Mouse (Mus musculus) midbrain, embryonic 13.5 days (tissue): ENCODE measurements around the gene Eps8. TPM values are rescaled to one million over a fixed set of nuclear protein-coding genes. Genes with fewer than 3 reads are reported as not detected.
"Not testable (repeated sequence)": the region's sequence is repeated elsewhere in the genome, so short reads cannot be mapped to it uniquely, and the experiment has no call there.

Experiments used
- ATAC-seq: fragments of 200-750 bp; cut with Nextera tagmentation; 2 replicates; pipeline ENCODE4 v1.8.0; 2017; ENCODE audit warnings: mild to moderate bottlenecking, moderate TSS enrichment, moderate library complexity
- H3K27ac ChIP-seq: fragments of 300-500 bp; sonication (generic); 2 replicates; pipeline ENCODE4 v1.5.1; 2015; ENCODE audit warnings: inconsistent platforms, mild to moderate bottlenecking, moderate library complexity
- H3K27me3 ChIP-seq: fragments of 300-500 bp; sonication (generic); 2 replicates; pipeline ENCODE4 v1.6.1; 2015; ENCODE audit warnings: mild to moderate bottlenecking, inconsistent platforms
- H3K36me3 ChIP-seq: fragments of 300-500 bp; sonication (generic); 2 replicates; pipeline ENCODE4 v1.6.1; 2015; ENCODE audit warnings: mild to moderate bottlenecking, inconsistent platforms
- H3K4me1 ChIP-seq: fragments of 300-500 bp; sonication (generic); replicated peaks from 2 replicates; pipeline ENCODE4 v1.6.1; 2015; ENCODE audit warnings: inconsistent platforms
- H3K4me2 ChIP-seq: fragments of 300-500 bp; sonication (generic); replicated peaks from 2 replicates; pipeline ENCODE4 v1.6.1; 2015; ENCODE audit warnings: moderate library complexity, mild to moderate bottlenecking, inconsistent platforms
- H3K4me3 ChIP-seq: fragments of 300-500 bp; sonication (generic); replicated peaks from 2 replicates; pipeline ENCODE4 v1.5.1; 2015; ENCODE audit warnings: mild to moderate bottlenecking, inconsistent platforms
- H3K9ac ChIP-seq: fragments of 300-500 bp; sonication (generic); replicated peaks from 2 replicates; pipeline ENCODE4 v1.6.1; 2015; ENCODE audit warnings: mild to moderate bottlenecking, inconsistent platforms
- H3K9me3 ChIP-seq: fragments of 300-500 bp; sonication (generic); 2 replicates; pipeline ENCODE4 v1.6.1; 2016; ENCODE audit warnings: mild to moderate bottlenecking, inconsistent platforms
- whole genome bisulfite sequencing: fragments of 180-500 bp; shearing (Covaris S2); methylation state at CpG from one replicate; pipeline ENCODE4 v1.1.7; 2015; 5-methylcytosine and 5-hydroxymethylcytosine counted together
- polyA plus RNA-seq: library from polyadenylated mRNA; unstranded; fragments of >200 nt; fragmentation: Nextera tagmentation; extraction: Ambion mirVana; gene quantifications from 2 replicates; pipeline ENCODE4 v1.2.1, GENCODE M21; 2015

Gene Eps8
- polyA plus RNA-seq, 1 experiment from 2014 or later, result 13.0 TPM

- 67% methylated on average over 7 of the region's 7 CpGs for WGBS
- Histone ChIP-seq H3K4me1 (no peaks in the 10 kb centered on the region), H3K9me3 (no peaks in the 10 kb centered on the region), H3K27ac (no peak overlapping the region), H3K4me3 (no peak overlapping the region), H3K9ac (no peak overlapping the region), H3K4me2 (no peak overlapping the region), H3K27me3 (no peaks in the 10 kb centered on the region), H3K36me3 (peaks cover 6% of the 10 kb centered on the region; the same call in 1 of the 2 replicates)
- no peak for ATAC-seq
Measured at GRCm38 (mm10) chr6:137482891-137483290, 171.8 kb downstream of the Eps8 start.

GRCm38 (mm10) chr6:137475695-137476094, 179.0 kb downstream of the Eps8 start:
- not testable (repeated sequence) for H3K9me3 ChIP-seq, H3K27me3 ChIP-seq, H3K4me3 ChIP-seq, ATAC-seq, H3K27ac ChIP-seq, H3K4me2 ChIP-seq, H3K9ac ChIP-seq
- peaks cover 14% of the 10 kb centered on the region for H3K4me1 ChIP-seq
- 94% methylated on average over 5 of the region's 5 CpGs for WGBS
- H3K36me3 ChIP-seq, result peaks cover 11% of the 10 kb centered on the region; the same call in 1 of the 2 replicates

GRCm38 (mm10) chr6:137473433-137473832, 181.2 kb downstream of the Eps8 start:
- Histone ChIP-seq H3K4me3 (no peak overlapping the region), H3K4me1 (peaks cover 20% of the 10 kb centered on the region), H3K9me3 (0 out of 2 replicates have a peak, but pooled peaks cover 5% of the 10 kb centered on the region), H3K27ac (no peak overlapping the region), H3K36me3 (peaks cover 5% of the 10 kb centered on the region; the same call in 1 of the 2 replicates), H3K9ac (no peak overlapping the region), H3K27me3 (0 out of 2 replicates have a peak, but pooled peaks cover 8% of the 10 kb centered on the region), H3K4me2 (no peak overlapping the region)
- no peak for ATAC-seq
- WGBS, result 69% methylated on average over 1 of the region's 1 CpGs

- H3K9me3 ChIP-seq, result 0 out of 2 replicates have a peak, but pooled peaks cover 5% of the 10 kb centered on the region
- no peak overlapping the region for H3K4me2 ChIP-seq
- peaks cover 5% of the 10 kb centered on the region; the same call in 1 of the 2 replicates for H3K36me3 ChIP-seq
- peak overlapping the region; percentile 15; the same call in 1 of the 2 replicates for H3K27ac ChIP-seq
- 51% methylated on average over 9 of the region's 9 CpGs for WGBS
- H3K4me1 ChIP-seq, result peaks cover 20% of the 10 kb centered on the region
- no peak overlapping the region for H3K9ac ChIP-seq
- 0 out of 2 replicates have a peak, but pooled peaks cover 11% of the 10 kb centered on the region for H3K27me3 ChIP-seq
- peak; percentile 51 for ATAC-seq
- no peak overlapping the region for H3K4me3 ChIP-seq
Measured at GRCm38 (mm10) chr6:137472129-137472528, 182.5 kb downstream of the Eps8 start.

GRCm38 (mm10) chr6:137470901-137471598, 183.6 kb downstream of the Eps8 start:
- ATAC-seq, result peak; percentile 87
- Histone ChIP-seq H3K4me1 (peaks cover 20% of the 10 kb centered on the region), H3K27me3 (peaks cover 15% of the 10 kb centered on the region), H3K9me3 (no peaks in the 10 kb centered on the region), H3K4me3 (no peak overlapping the region), H3K4me2 (no peak overlapping the region), H3K27ac (peak overlapping the region; percentile 54), H3K36me3 (no peaks in the 10 kb centered on the region), H3K9ac (no peak overlapping the region)
- 21% methylated on average over 11 of the region's 11 CpGs for WGBS

- Histone ChIP-seq H3K9ac (no peak overlapping the region), H3K4me1 (peaks cover 20% of the 10 kb centered on the region), H3K4me3 (no peak overlapping the region), H3K36me3 (no peaks in the 10 kb centered on the region), H3K4me2 (no peak overlapping the region), H3K27ac (no peak overlapping the region), H3K27me3 (peaks cover 12% of the 10 kb centered on the region), H3K9me3 (no peaks in the 10 kb centered on the region)
- no peak for ATAC-seq
- 100% methylated on average over 4 of the region's 4 CpGs for WGBS
Measured at GRCm38 (mm10) chr6:137469541-137469940, 185.1 kb downstream of the Eps8 start.

- peaks cover 20% of the 10 kb centered on the region for H3K4me1 ChIP-seq
- H3K27me3 ChIP-seq, result peaks cover 12% of the 10 kb centered on the region
- no peak overlapping the region; the same call in 1 of the 2 replicates for H3K27ac ChIP-seq
- no peak overlapping the region for H3K4me2 ChIP-seq
- no peak overlapping the region for H3K4me3 ChIP-seq
- no peaks in the 10 kb centered on the region for H3K9me3 ChIP-seq
- no peaks in the 10 kb centered on the region for H3K36me3 ChIP-seq
- no peak overlapping the region for H3K9ac ChIP-seq
- no peak for ATAC-seq
- 80% methylated on average over 3 of the region's 3 CpGs for WGBS
Measured at GRCm38 (mm10) chr6:137467696-137468095, 187.0 kb downstream of the Eps8 start.

- 83% methylated on average over 2 of the region's 2 CpGs for WGBS
- ATAC-seq, result no peak
- H3K4me3 ChIP-seq, result no peak overlapping the region
- H3K4me2 ChIP-seq, result no peak overlapping the region
- H3K4me1 ChIP-seq, result peaks cover 10% of the 10 kb centered on the region
- no peaks in the 10 kb centered on the region for H3K9me3 ChIP-seq
- H3K9ac ChIP-seq, result no peak overlapping the region
- no peak overlapping the region; the same call in 1 of the 2 replicates for H3K27ac ChIP-seq
- H3K36me3 ChIP-seq, result peaks cover 7% of the 10 kb centered on the region; the same call in 1 of the 2 replicates
- H3K27me3 ChIP-seq, result peaks cover 12% of the 10 kb centered on the region
Measured at GRCm38 (mm10) chr6:137466256-137466655, 188.4 kb downstream of the Eps8 start.

GRCm38 (mm10) chr6:137465253-137465652, 189.4 kb downstream of the Eps8 start:
- Histone ChIP-seq H3K36me3 (peaks cover 7% of the 10 kb centered on the region; the same call in 1 of the 2 replicates), H3K9me3 (no peaks in the 10 kb centered on the region), H3K4me2 (no peak overlapping the region), H3K27me3 (peaks cover 12% of the 10 kb centered on the region), H3K9ac (no peak overlapping the region), H3K4me1 (peaks cover 2% of the 10 kb centered on the region; the same call in 1 of the 2 replicates), H3K4me3 (no peak overlapping the region), H3K27ac (no peak overlapping the region)
- 31% methylated on average over 2 of the region's 2 CpGs for WGBS
- ATAC-seq, result no peak

- H3K27me3 ChIP-seq, result peaks cover 10% of the 10 kb centered on the region
- H3K36me3 ChIP-seq, result peaks cover 11% of the 10 kb centered on the region
- H3K27ac ChIP-seq, result no peak overlapping the region
- no peaks in the 10 kb centered on the region for H3K4me1 ChIP-seq
- no peak overlapping the region for H3K4me2 ChIP-seq
- WGBS, result 90% methylated on average over 5 of the region's 5 CpGs
- H3K9ac ChIP-seq, result no peak overlapping the region
- no peaks in the 10 kb centered on the region for H3K9me3 ChIP-seq
- no peak overlapping the region for H3K4me3 ChIP-seq
- no peak for ATAC-seq
Measured at GRCm38 (mm10) chr6:137463771-137464170, 190.9 kb downstream of the Eps8 start.

GRCm38 (mm10) chr6:137458136-137458535, 196.5 kb downstream of the Eps8 start:
- no peak for ATAC-seq
- no peak overlapping the region for H3K27ac ChIP-seq
- no peak overlapping the region for H3K4me3 ChIP-seq
- 0 out of 2 replicates have a peak, but pooled peaks cover 3% of the 10 kb centered on the region for H3K27me3 ChIP-seq
- H3K9ac ChIP-seq, result no peak overlapping the region
- WGBS, result 88% methylated on average over 7 of the region's 7 CpGs
- peaks cover 3% of the 10 kb centered on the region; the same call in 1 of the 2 replicates for H3K4me1 ChIP-seq
- no peak overlapping the region for H3K4me2 ChIP-seq
- peaks cover 26% of the 10 kb centered on the region for H3K36me3 ChIP-seq
- no peaks in the 10 kb centered on the region for H3K9me3 ChIP-seq

- H3K27me3 ChIP-seq, result 0 out of 2 replicates have a peak, but pooled peaks cover 3% of the 10 kb centered on the region
- WGBS, result 53% methylated on average over 7 of the region's 7 CpGs
- no peak overlapping the region for H3K27ac ChIP-seq
- H3K4me1 ChIP-seq, result peaks cover 3% of the 10 kb centered on the region; the same call in 1 of the 2 replicates
- no peak overlapping the region for H3K4me2 ChIP-seq
- H3K9me3 ChIP-seq, result no peaks in the 10 kb centered on the region
- H3K4me3 ChIP-seq, result no peak overlapping the region
- no peak overlapping the region for H3K9ac ChIP-seq
- peaks cover 26% of the 10 kb centered on the region for H3K36me3 ChIP-seq
- ATAC-seq, result no peak
Measured at GRCm38 (mm10) chr6:137457210-137457609, 197.5 kb downstream of the Eps8 start.
